Mouse (Mus musculus): Measurements from ENCODE around the gene Epn2.

- TF ChIP-seq JUND (IDR thresholded peaks at IDR 0.05; ENCODE audit: low read depth, low read length) (no peak), RAD21 (IDR thresholded peaks at IDR 0.05; ENCODE audit: low read depth, low read length) (no peak), RCOR1 (IDR thresholded peaks at IDR 0.05; ENCODE audit: low read depth, low read length) (no peak), EP300 (IDR thresholded peaks at IDR 0.05; ENCODE audit: low read depth in 1 of 2, low read length in 2 of 2) (no peak)
These were observed 108.6 kb downstream of the Epn2 start for GRCm38 (mm10) chr11:61470880-61471279.
